Mouse (Mus musculus) hindbrain, embryonic 12.5 days (tissue): ENCODE data around the gene Pa2g4. TPM values are rescaled to one million over a fixed set of nuclear protein-coding genes. Genes with fewer than 3 reads are reported as not detected.

ENCODE experiments used
- ATAC-seq: fragments of 200-750 bp; cut with Nextera tagmentation; 2 replicates; pipeline ENCODE4 v1.8.0; 2017; ENCODE audit warnings: moderate TSS enrichment; ENCODE audit not compliant: low FRiP score
- H3K27ac ChIP-seq: fragments of 300-500 bp; sonication (generic); 2 replicates; pipeline ENCODE4 v1.5.1; 2016; ENCODE audit warnings: mild to moderate bottlenecking
- H3K27me3 ChIP-seq: fragments of 300-500 bp; sonication (generic); 2 replicates; pipeline ENCODE4 v1.6.1; 2016; ENCODE audit warnings: mild to moderate bottlenecking
- H3K36me3 ChIP-seq: fragments of 300-500 bp; sonication (generic); 2 replicates; pipeline ENCODE4 v1.6.1; 2016; ENCODE audit warnings: mild to moderate bottlenecking
- H3K4me1 ChIP-seq: fragments of 300-500 bp; sonication (generic); 2 replicates; pipeline ENCODE4 v1.6.1; 2016
- H3K4me2 ChIP-seq: fragments of 300-500 bp; sonication (generic); replicated peaks from 2 replicates; pipeline ENCODE4 v1.6.1; 2016; ENCODE audit warnings: mild to moderate bottlenecking
- H3K4me3 ChIP-seq: fragments of 300-500 bp; sonication (generic); 2 replicates; pipeline ENCODE4 v1.5.1; 2016; ENCODE audit warnings: mild to moderate bottlenecking
- H3K9ac ChIP-seq: fragments of 300-500 bp; sonication (generic); 2 replicates; pipeline ENCODE4 v1.6.1; 2016; ENCODE audit warnings: mild to moderate bottlenecking, moderate library complexity
- H3K9me3 ChIP-seq: fragments of 300-500 bp; sonication (generic); replicated peaks from 2 replicates; pipeline ENCODE4 v1.6.1; 2016; ENCODE audit warnings: mild to moderate bottlenecking
- WGBS: fragments of 180-500 bp; shearing (Covaris S2); methylation state at CpG from one replicate; pipeline ENCODE4 v1.1.7; 2016; 5-methylcytosine and 5-hydroxymethylcytosine counted together
- microRNA-seq: library from miRNA; unstranded; fragments of <30 nt; microRNA quantifications from one replicate; pipeline ENCODE4, GENCODE M21; 2017
- polyA plus RNA-seq: library from polyadenylated mRNA; unstranded; fragments of >200 nt; fragmentation: Nextera tagmentation; extraction: Ambion mirVana; gene quantifications from 2 replicates; pipeline ENCODE4 v1.2.1, GENCODE M21; 2016

Gene Pa2g4
- polyA plus RNA-seq, 1 experiment from 2014 or later = 143 TPM

GRCm38 (mm10) chr10:128509203-128509602 is 56.6 kb downstream of the Pa2g4 start:
- Histone ChIP-seq H3K4me3 (no peak overlapping the region), H3K4me2 (no peak overlapping the region), H3K9me3 (no peaks in the 10 kb centered on the region), H3K27ac (no peak overlapping the region), H3K36me3 (peaks cover 11% of the 10 kb centered on the region; the same call in 1 of the 2 replicates), H3K4me1 (no peaks in the 10 kb centered on the region), H3K27me3 (no peaks in the 10 kb centered on the region), H3K9ac (no peak overlapping the region)
- WGBS = 89% methylated on average over 9 of the region's 9 CpGs
- ATAC-seq = no peak

- Histone ChIP-seq H3K9me3 (no peaks in the 10 kb centered on the region), H3K4me1 (no peaks in the 10 kb centered on the region), H3K27ac (no peak overlapping the region), H3K9ac (no peak overlapping the region), H3K4me3 (no peak overlapping the region), H3K4me2 (no peak overlapping the region), H3K36me3 (peaks cover 11% of the 10 kb centered on the region; the same call in 1 of the 2 replicates), H3K27me3 (no peaks in the 10 kb centered on the region)
- no peak for ATAC-seq
- 83% methylated on average over 9 of the region's 9 CpGs for WGBS
Observed at GRCm38 (mm10) chr10:128508260-128508659, 57.5 kb downstream of the Pa2g4 start.

Small RNAs within 50 kb of the gene (microRNA-seq; reads per million reads assigned to microRNA genes)
- gene Gm47275 = not detected
- gene Mir6916 = not detected
- not detected for gene Mir6917

Other genes starting within 250 kb of the Pa2g4 start
- gene Cnpy2, start 243.5 kb downstream of the Pa2g4 start, polyA plus RNA-seq = 242 and 244 TPM in 2 replicates
- gene Cs, start 228.3 kb downstream of the Pa2g4 start, polyA plus RNA-seq = 207 and 208 TPM in 2 replicates
- 31.7 and 32.8 TPM in 2 replicates for gene Coq10a, start 197.0 kb downstream of the Pa2g4 start, polyA plus RNA-seq
- gene Ankrd52, start 188.9 kb downstream of the Pa2g4 start, polyA plus RNA-seq = 13.6 and 13.7 TPM in 2 replicates
- gene Slc39a5, start 164.8 kb downstream of the Pa2g4 start, polyA plus RNA-seq = 0.43 TPM in 1 of 2 replicates, not detected in the other
- gene Nabp2, start 154.5 kb downstream of the Pa2g4 start, polyA plus RNA-seq = 102 and 104 TPM in 2 replicates
- 60.8 and 61.4 TPM in 2 replicates for gene Rnf41, start 154.3 kb downstream of the Pa2g4 start, polyA plus RNA-seq
- 195 and 215 TPM in 2 replicates for gene Smarcc2, start 106.7 kb downstream of the Pa2g4 start, polyA plus RNA-seq
- 836 and 860 TPM in 2 replicates for gene Myl6, start 71.8 kb downstream of the Pa2g4 start, polyA plus RNA-seq
- 2.9 and 3.3 TPM in 2 replicates for gene Myl6b, start 67.3 kb downstream of the Pa2g4 start, polyA plus RNA-seq
- gene Esyt1, start 40.1 kb downstream of the Pa2g4 start, polyA plus RNA-seq = 28.9 and 30.9 TPM in 2 replicates
- 20.8 TPM in 2 replicates for gene Zc3h10, start 18.2 kb downstream of the Pa2g4 start, polyA plus RNA-seq
- 2,172 and 2,716 TPM in 2 replicates for gene Rpl41, start 16.7 kb downstream of the Pa2g4 start, polyA plus RNA-seq
- gene Erbb3, start 23.7 kb upstream of the Pa2g4 start, polyA plus RNA-seq = 9.8 and 11.7 TPM in 2 replicates
- 418 and 515 TPM in 2 replicates for gene Rps26, start 60.8 kb upstream of the Pa2g4 start, polyA plus RNA-seq
- 8.7 and 9.8 TPM in 2 replicates for gene Ikzf4, start 80.0 kb upstream of the Pa2g4 start, polyA plus RNA-seq
- gene Suox, start 108.1 kb upstream of the Pa2g4 start, polyA plus RNA-seq = 15.1 and 16.4 TPM in 2 replicates
- gene Rab5b, start 130.3 kb upstream of the Pa2g4 start, polyA plus RNA-seq = 96.2 and 103 TPM in 2 replicates
- gene Pmel, start 138.2 kb upstream of the Pa2g4 start, polyA plus RNA-seq = 3.5 and 6.0 TPM in 2 replicates
- 74.5 and 75.3 TPM in 2 replicates for gene Cdk2, start 139.0 kb upstream of the Pa2g4 start, polyA plus RNA-seq
- gene Dgka, start 178.9 kb upstream of the Pa2g4 start, polyA plus RNA-seq = 6.9 and 7.3 TPM in 2 replicates
- 46.3 and 48.5 TPM in 2 replicates for gene Pym1, start 181.9 kb upstream of the Pa2g4 start, polyA plus RNA-seq
- 0.27 and 0.63 TPM in 2 replicates for gene Mmp19, start 224.9 kb upstream of the Pa2g4 start, polyA plus RNA-seq
- gene Dnajc14, start 238.1 kb upstream of the Pa2g4 start, polyA plus RNA-seq = 61.1 and 64.1 TPM in 2 replicates
- gene Tmem198b, start 238.4 kb upstream of the Pa2g4 start, polyA plus RNA-seq = 20.5 and 21.4 TPM in 2 replicates